ENCODE assay signal across 21 mouse cellular contexts in the genomic region with DNA sequence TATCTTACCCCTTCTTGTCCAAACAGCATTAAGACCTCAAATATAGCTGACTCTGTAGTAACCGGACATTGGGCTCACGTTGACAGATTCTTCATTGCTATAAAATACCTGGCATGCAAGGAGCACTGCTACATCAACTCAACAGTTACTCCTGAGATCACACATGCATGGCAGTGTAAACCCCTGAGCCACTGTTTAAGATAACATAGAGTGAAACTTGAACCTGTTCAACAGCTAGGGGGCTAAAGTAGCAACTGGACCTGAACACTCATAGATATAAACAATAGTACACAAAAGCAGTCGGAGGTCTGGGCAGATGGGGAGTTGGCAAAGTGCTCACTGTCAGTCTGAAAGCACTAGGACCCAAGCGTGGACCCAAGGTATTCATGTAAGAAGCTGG. TPM values are rescaled to one million over a fixed set of nuclear protein-coding genes. Genes with fewer than 3 reads are reported as not detected.
"Had no signal": no experiment of that assay in that cellular context is flagged by ENCODE, and none has a peak within 500 bp of the region (broad histone marks: within the 10 kb centered on the region; RNA-seq: fewer than 3 reads in every experiment).

No protein-coding gene starts in this region.

- H3K9ac ChIP-seq: liver, embryonic 13.5 days; liver, embryonic 15.5 days; liver, postnatal 0 days; lung, embryonic 15.5 days; midbrain, embryonic 12.5 days; neural tube, embryonic 13.5 days; neural tube, embryonic 15.5 days had no signal

- H3K4me3 ChIP-seq: liver, embryonic 13.5 days; liver, embryonic 15.5 days; lung, embryonic 15.5 days; megakaryocyte, embryonic 14.5 days; midbrain, embryonic 12.5 days; neural tube, embryonic 13.5 days; neural tube, embryonic 15.5 days had no signal

- H3K27me3 ChIP-seq: liver, embryonic 13.5 days; liver, embryonic 15.5 days; lung, embryonic 15.5 days; megakaryocyte, embryonic 14.5 days; midbrain, embryonic 12.5 days; neural tube, embryonic 13.5 days; neural tube, embryonic 15.5 days had no signal

- H3K9me3 ChIP-seq: liver, embryonic 13.5 days; liver, embryonic 15.5 days; lung, embryonic 15.5 days; megakaryocyte, embryonic 14.5 days; midbrain, embryonic 12.5 days; neural tube, embryonic 13.5 days; neural tube, embryonic 15.5 days had no signal

- H3K4me1 ChIP-seq: liver, embryonic 13.5 days; liver, embryonic 15.5 days; megakaryocyte, embryonic 14.5 days; midbrain, embryonic 12.5 days; neural tube, embryonic 13.5 days; neural tube, embryonic 15.5 days had no signal

- DNase-seq: liver, embryonic 13.5 days; liver, postnatal 0 days; lung, adult 2 months; lung, postnatal 10 days; lung, postnatal 36 days; midbrain, embryonic 14.5 days; retina, postnatal 1 day; right cerebral cortex, adult 18-20 months; right cerebral cortex, postnatal 25 days; right cerebral cortex, postnatal 4 days; spleen, adult 18-20 months; thymus, adult 2 months; thymus, postnatal 25 days; thymus, postnatal 4 days had no signal

- H3K4me2 ChIP-seq: liver, embryonic 13.5 days; liver, embryonic 15.5 days; lung, embryonic 15.5 days; midbrain, embryonic 12.5 days; neural tube, embryonic 13.5 days; neural tube, embryonic 15.5 days had no signal

- H3K36me3 ChIP-seq: liver, embryonic 13.5 days; liver, embryonic 15.5 days; lung, embryonic 15.5 days; midbrain, embryonic 12.5 days; neural tube, embryonic 13.5 days; neural tube, embryonic 15.5 days had no signal

- H3K27ac ChIP-seq: liver, embryonic 13.5 days; liver, embryonic 15.5 days; lung, embryonic 15.5 days; macrophage; midbrain, embryonic 12.5 days; neural tube, embryonic 13.5 days; neural tube, embryonic 15.5 days had no signal

- ATAC-seq: liver, postnatal 0 days had no signal

RNA-seq across cellular contexts. Expression of gene Ism1, which starts 43.5 kb away (rescaled TPM):
- polyA plus RNA-seq: liver, embryonic 13.5 days; liver, postnatal 0 days; macrophage had no signal
